Mouse (Mus musculus): ENCODE data around the gene Krt80.

DNA sequence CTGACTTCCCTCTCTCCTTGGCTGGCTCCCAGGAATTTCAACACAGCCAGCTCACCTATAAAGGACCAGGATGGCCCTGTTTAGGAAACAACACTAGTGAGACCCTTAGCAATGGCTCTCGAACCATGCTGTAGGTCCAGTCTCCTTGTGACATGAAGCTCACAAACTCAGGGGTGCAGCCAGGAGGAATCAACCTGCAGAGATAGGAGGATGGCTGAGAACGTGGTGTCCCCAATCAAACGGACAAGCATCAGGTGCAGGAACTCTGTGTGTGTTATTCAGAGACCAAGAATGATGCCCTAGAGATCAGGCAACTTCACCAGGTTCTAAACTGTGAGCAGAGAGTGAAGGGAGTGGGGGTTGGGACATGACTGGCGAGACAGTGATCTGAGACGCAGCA lies 47.9 kb downstream of the Krt80 start:
- no peak for TF ChIP-seq CTCF (IDR thresholded peaks at IDR 0.05; ENCODE audit: extremely low read depth, insufficient read length, insufficient replicate concordance, low read depth, low read length)
- TF ChIP-seq POLR2A (IDR thresholded peaks at IDR 0.05; ENCODE audit: low read depth, low read length) = no peak
